ENCODE assay signal across 27 mouse cellular contexts in the genomic region with DNA sequence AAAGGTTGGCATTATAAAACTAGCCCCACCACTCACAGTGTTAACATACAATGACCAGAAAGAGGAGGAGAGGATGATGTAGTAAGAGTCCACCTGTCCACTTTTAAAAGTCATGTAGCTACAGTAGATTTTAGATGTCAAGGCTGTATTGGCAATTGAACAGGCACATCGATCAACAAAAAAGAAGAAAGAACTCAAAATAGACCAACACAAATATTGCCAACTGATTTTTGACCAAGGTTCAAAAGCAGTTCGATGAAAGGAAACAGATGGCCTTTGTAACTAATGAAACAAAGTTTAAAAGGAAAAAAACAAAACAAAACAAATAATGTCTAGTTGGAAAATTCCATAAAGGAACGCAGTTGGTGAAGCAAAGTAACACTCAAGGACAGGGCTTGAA.
"Had no signal": no experiment of that assay in that cellular context is flagged by ENCODE, and none has a peak within 500 bp of the region (broad histone marks: within the 10 kb centered on the region; RNA-seq: fewer than 3 reads in every experiment).

No protein-coding gene starts in this region.

- H3K36me3 ChIP-seq: embryonic facial prominence, embryonic 10.5 days; embryonic facial prominence, embryonic 12.5 days; embryonic facial prominence, embryonic 13.5 days; embryonic facial prominence, embryonic 15.5 days; forebrain, embryonic 10.5 days; forebrain, embryonic 12.5 days; forebrain, embryonic 15.5 days had no signal

- H3K27me3 ChIP-seq: embryonic facial prominence, embryonic 12.5 days; embryonic facial prominence, embryonic 13.5 days; embryonic facial prominence, embryonic 15.5 days; forebrain, embryonic 12.5 days; forebrain, embryonic 13.5 days; forebrain, embryonic 15.5 days had no signal

- H3K4me1 ChIP-seq: embryonic facial prominence, embryonic 10.5 days; embryonic facial prominence, embryonic 12.5 days; embryonic facial prominence, embryonic 15.5 days; forebrain, embryonic 12.5 days; forebrain, embryonic 13.5 days had no signal

- H3K9ac ChIP-seq: embryonic facial prominence, embryonic 12.5 days; embryonic facial prominence, embryonic 13.5 days; embryonic facial prominence, embryonic 15.5 days; forebrain, embryonic 12.5 days; forebrain, embryonic 13.5 days; forebrain, embryonic 15.5 days; forebrain, postnatal 0 days had no signal

- DNase-seq: cerebellum, adult 2 months; cerebellum, adult 8-10 months; cerebellum, adult 9-10 months; cerebellum, adult 9-11 months; cerebellum, postnatal 10 days; cerebellum, postnatal 14 days; cerebellum, postnatal 25 days; cerebellum, postnatal 36 days; embryo, embryonic 11 days; forebrain, postnatal 0 days; gastrocnemius, adult 2 months; gastrocnemius, postnatal 10 days; gastrocnemius, postnatal 14 days; gastrocnemius, postnatal 25 days; gastrocnemius, postnatal 36 days had no signal

- ATAC-seq: forebrain, embryonic 13.5 days; forebrain, embryonic 14.5 days; forebrain, embryonic 15.5 days; forebrain, embryonic 16.5 days; forebrain, postnatal 0 days had no signal

- H3K9me3 ChIP-seq: embryonic facial prominence, embryonic 10.5 days; embryonic facial prominence, embryonic 12.5 days; embryonic facial prominence, embryonic 13.5 days; embryonic facial prominence, embryonic 15.5 days; forebrain, embryonic 10.5 days; forebrain, embryonic 12.5 days; forebrain, embryonic 13.5 days; forebrain, embryonic 15.5 days had no signal

- H3K4me3 ChIP-seq: embryonic facial prominence, embryonic 10.5 days; embryonic facial prominence, embryonic 12.5 days; embryonic facial prominence, embryonic 13.5 days; embryonic facial prominence, embryonic 15.5 days; erythroblast, embryonic 14.5 days; forebrain, embryonic 10.5 days; forebrain, embryonic 12.5 days; forebrain, embryonic 13.5 days; forebrain, embryonic 15.5 days; gastrocnemius, adult 2 months; heart, adult 2 months had no signal

- H3K27ac ChIP-seq: embryonic facial prominence, embryonic 10.5 days; embryonic facial prominence, embryonic 12.5 days; embryonic facial prominence, embryonic 13.5 days; embryonic facial prominence, embryonic 15.5 days; forebrain, embryonic 10.5 days; forebrain, embryonic 12.5 days; forebrain, embryonic 13.5 days; forebrain, embryonic 15.5 days; gastrocnemius, adult 2 months; heart, adult 2 months had no signal

- H3K4me2 ChIP-seq: embryonic facial prominence, embryonic 12.5 days; embryonic facial prominence, embryonic 13.5 days; embryonic facial prominence, embryonic 15.5 days; forebrain, embryonic 12.5 days; forebrain, embryonic 13.5 days; forebrain, embryonic 15.5 days had no signal
